Mouse (Mus musculus) spleen, adult 18-20 months (tissue): ENCODE results near the gene Smg7.
"Not testable (repeated sequence)": the region's sequence is repeated elsewhere in the genome, so short reads cannot be mapped to it uniquely, and the experiment has no call there.

Source experiments
- DNase-seq, 2 experiments: peaks; one replicate each; pipeline ENCODE4 v3.0.0; 2022; ENCODE audit warnings: mixed read lengths in 2 of 2

Smg7 gene

GRCm38 (mm10) chr1:152901765-152902664, at the start of gene Smg7:
TSS of gene Smg7 (minus strand) at chr1:152902646.
- DNase-seq: peak in 1 of 2 experiments; percentile 67

- no peak for DNase-seq
Measured at GRCm38 (mm10) chr1:152942977-152943376, 40.5 kb upstream of the Smg7 start.

- DNase-seq: no peak
Measured at GRCm38 (mm10) chr1:152936365-152936764, 33.9 kb upstream of the Smg7 start.

GRCm38 (mm10) chr1:152935476-152935875, 33.0 kb upstream of the Smg7 start:
- no peak for DNase-seq

GRCm38 (mm10) chr1:152933962-152934361, 31.5 kb upstream of the Smg7 start:
- no peak for DNase-seq

GRCm38 (mm10) chr1:152921786-152922185, 19.3 kb upstream of the Smg7 start:
- DNase-seq: no peak

- no peak for DNase-seq
Measured at GRCm38 (mm10) chr1:152917626-152918025, 15.2 kb upstream of the Smg7 start.

- DNase-seq: no peak
Measured at GRCm38 (mm10) chr1:152916936-152917335, 14.5 kb upstream of the Smg7 start.

GRCm38 (mm10) chr1:152915766-152916165, 13.3 kb upstream of the Smg7 start:
- DNase-seq: no peak

- no peak for DNase-seq
Measured at GRCm38 (mm10) chr1:152913483-152914460, 11.3 kb upstream of the Smg7 start.

GRCm38 (mm10) chr1:152904469-152904868, 2.0 kb upstream of the Smg7 start:
- peak; percentile 74 to 79 for DNase-seq

GRCm38 (mm10) chr1:152903591-152904135, 1.2 kb upstream of the Smg7 start:
- DNase-seq: peak in 1 of 2 experiments; percentile 53

- peak; percentile 88 to 90 for DNase-seq
Measured at GRCm38 (mm10) chr1:152902665-152903516, 445 bp upstream of the Smg7 start.

GRCm38 (mm10) chr1:152901419-152901764, 1.1 kb downstream of the Smg7 start:
- DNase-seq: no peak

- not testable (repeated sequence) for DNase-seq
Measured at GRCm38 (mm10) chr1:152888086-152888485, 14.4 kb downstream of the Smg7 start.

- DNase-seq: no peak
Measured at GRCm38 (mm10) chr1:152871031-152871430, 31.4 kb downstream of the Smg7 start.

GRCm38 (mm10) chr1:152869901-152870300, 32.5 kb downstream of the Smg7 start:
- no peak for DNase-seq

GRCm38 (mm10) chr1:152846856-152847255, 55.6 kb downstream of the Smg7 start:
- no peak for DNase-seq

- DNase-seq: no peak
Measured at GRCm38 (mm10) chr1:152845211-152845730, 57.2 kb downstream of the Smg7 start.

GRCm38 (mm10) chr1:152844634-152845033, 57.8 kb downstream of the Smg7 start:
- DNase-seq: no peak

- no peak for DNase-seq
Measured at GRCm38 (mm10) chr1:152841057-152841456, 61.4 kb downstream of the Smg7 start.

GRCm38 (mm10) chr1:152840343-152840742, 62.1 kb downstream of the Smg7 start:
- DNase-seq: no peak
